Mouse (Mus musculus) MEL-GATA-1-ER (cell line): ENCODE data around the gene Melk.

Experiments used
- DNase-seq: peaks from one replicate; pipeline ENCODE4 v3.0.0-alpha.2; 2012; ENCODE audit warnings: low read depth; ENCODE audit errors: extremely low read depth

Melk gene

GRCm38 (mm10) chr4:44300781-44301750 lies at the start of gene Melk:
Gene Melk (plus strand): TSS chr4:44300876.
- DNase-seq: peak; percentile 67

GRCm38 (mm10) chr4:44251521-44251920 lies 49.2 kb upstream of the Melk start:
- DNase-seq: no peak

- no peak for DNase-seq
Measured at GRCm38 (mm10) chr4:44251966-44252916, 48.4 kb upstream of the Melk start.

- no peak for DNase-seq
Measured at GRCm38 (mm10) chr4:44253191-44253590, 47.5 kb upstream of the Melk start.

- no peak for DNase-seq
Measured at GRCm38 (mm10) chr4:44254579-44254978, 46.1 kb upstream of the Melk start.

GRCm38 (mm10) chr4:44259126-44259525 lies 41.5 kb upstream of the Melk start:
- no peak for DNase-seq

GRCm38 (mm10) chr4:44260244-44260643 lies 40.4 kb upstream of the Melk start:
- peak; percentile 29 for DNase-seq

- peak; percentile 5 for DNase-seq
Measured at GRCm38 (mm10) chr4:44265500-44265899, 35.2 kb upstream of the Melk start.

- no peak for DNase-seq
Measured at GRCm38 (mm10) chr4:44267437-44267836, 33.2 kb upstream of the Melk start.

GRCm38 (mm10) chr4:44269376-44269817 lies 31.3 kb upstream of the Melk start:
- DNase-seq: no peak

GRCm38 (mm10) chr4:44271134-44271533 lies 29.5 kb upstream of the Melk start:
- no peak for DNase-seq

- no peak for DNase-seq
Measured at GRCm38 (mm10) chr4:44281597-44282265, 18.9 kb upstream of the Melk start.

- DNase-seq: peak; percentile 31
Measured at GRCm38 (mm10) chr4:44292534-44292933, 8.1 kb upstream of the Melk start.

- no peak for DNase-seq
Measured at GRCm38 (mm10) chr4:44295837-44296236, 4.8 kb upstream of the Melk start.

- no peak for DNase-seq
Measured at GRCm38 (mm10) chr4:44306585-44306984, 5.9 kb downstream of the Melk start.

GRCm38 (mm10) chr4:44310429-44310828 lies 9.8 kb downstream of the Melk start:
- DNase-seq: no peak

GRCm38 (mm10) chr4:44310911-44311310 lies 10.2 kb downstream of the Melk start:
- no peak for DNase-seq

GRCm38 (mm10) chr4:44316270-44316809 lies 15.7 kb downstream of the Melk start:
- DNase-seq: no peak

- DNase-seq: no peak
Measured at GRCm38 (mm10) chr4:44320448-44320847, 19.8 kb downstream of the Melk start.

GRCm38 (mm10) chr4:44322124-44322523 lies 21.4 kb downstream of the Melk start:
- no peak for DNase-seq

- no peak for DNase-seq
Measured at GRCm38 (mm10) chr4:44325453-44325852, 24.8 kb downstream of the Melk start.
